27 mouse cellular contexts compared by ENCODE assay signal in genomic region chr1:57826245-57826644, GRCm38 (mm10). TPM values are rescaled to one million over a fixed set of nuclear protein-coding genes. Genes with fewer than 3 reads are reported as not detected.
DNase-seq lines count a peak whose midpoint lies in the region; ATAC-seq and TF ChIP-seq lines count a peak whose summit lies in the region.
"Had no signal": no experiment of that assay in that cellular context is flagged by ENCODE, and none has a peak within 500 bp of the region (broad histone marks: within the 10 kb centered on the region; RNA-seq: fewer than 3 reads in every experiment).

No protein-coding gene starts in this region.

- peak; percentile 52; the same call in 1 of the 2 replicates for ATAC-seq in forebrain, embryonic 14.5 days
- no peak; the same call in 1 of the 2 replicates for ATAC-seq in forebrain, postnatal 0 days
- 0 out of 2 replicates have a peak, but pooled peaks have one; percentile 32 for ATAC-seq in hindbrain, embryonic 16.5 days
- ATAC-seq in hindbrain, embryonic 12.5 days (ENCODE audit: low FRiP score) = no peak
- ATAC-seq in midbrain, embryonic 16.5 days = 0 out of 2 replicates have a peak, but pooled peaks have one; percentile 32
- ATAC-seq: intestine, embryonic 16.5 days had no signal

- no peak for TF ChIP-seq CTCF in forebrain, postnatal 0 days (IDR thresholded peaks at IDR 0.05; ENCODE audit: low read depth)

- no peaks in the 10 kb centered on the region for H3K9me3 ChIP-seq in forebrain, embryonic 14.5 days (replicated peaks; ENCODE audit: control insufficient read depth, low read length)
- H3K9me3 ChIP-seq in forebrain, postnatal 0 days (ENCODE audit: low read length) = no peaks in the 10 kb centered on the region
- no peaks in the 10 kb centered on the region for H3K9me3 ChIP-seq in hindbrain, embryonic 16.5 days (ENCODE audit: control insufficient read depth, low read length)
- H3K9me3 ChIP-seq in hindbrain, embryonic 12.5 days (replicated peaks) = no peaks in the 10 kb centered on the region
- H3K9me3 ChIP-seq in midbrain, embryonic 16.5 days (replicated peaks; ENCODE audit: control insufficient read depth, low read length, poor library complexity, severe bottlenecking) = no peaks in the 10 kb centered on the region
- H3K9me3 ChIP-seq in midbrain, embryonic 10.5 days (replicated peaks) = no peaks in the 10 kb centered on the region
- H3K9me3 ChIP-seq: limb, embryonic 10.5 days; limb, embryonic 15.5 days; stomach, embryonic 15.5 days had no signal

- H3K9ac ChIP-seq in forebrain, embryonic 14.5 days (ENCODE audit: low read length) = no peak overlapping the region
- H3K9ac ChIP-seq in forebrain, postnatal 0 days = no peak overlapping the region
- H3K9ac ChIP-seq in hindbrain, embryonic 16.5 days (ENCODE audit: low read depth, low read length) = no peak overlapping the region
- no peak overlapping the region for H3K9ac ChIP-seq in hindbrain, embryonic 12.5 days
- no peak overlapping the region for H3K9ac ChIP-seq in midbrain, embryonic 16.5 days (ENCODE audit: low read depth, low read length)
- H3K9ac ChIP-seq: heart, embryonic 13.5 days; limb, embryonic 15.5 days; liver, embryonic 14.5 days; lung, embryonic 14.5 days; stomach, embryonic 15.5 days had no signal

- no peak overlapping the region for H3K4me2 ChIP-seq in forebrain, embryonic 14.5 days (ENCODE audit: low read length)
- H3K4me2 ChIP-seq in forebrain, postnatal 0 days (ENCODE audit: low read depth) = no peak overlapping the region
- no peak overlapping the region for H3K4me2 ChIP-seq in hindbrain, embryonic 16.5 days (ENCODE audit: low read length)
- H3K4me2 ChIP-seq in hindbrain, embryonic 12.5 days (replicated peaks) = no peak overlapping the region
- H3K4me2 ChIP-seq in midbrain, embryonic 16.5 days (ENCODE audit: low read length) = no peak overlapping the region
- H3K4me2 ChIP-seq: heart, embryonic 13.5 days; limb, embryonic 15.5 days; lung, embryonic 14.5 days; stomach, embryonic 15.5 days had no signal

- H3K27me3 ChIP-seq in forebrain, embryonic 14.5 days (replicated peaks; ENCODE audit: control insufficient read depth, insufficient read depth, low read length) = no peaks in the 10 kb centered on the region
- no peaks in the 10 kb centered on the region for H3K27me3 ChIP-seq in forebrain, postnatal 0 days (ENCODE audit: insufficient read depth, low read length)
- no peaks in the 10 kb centered on the region for H3K27me3 ChIP-seq in hindbrain, embryonic 16.5 days (replicated peaks; ENCODE audit: control insufficient read depth, insufficient read depth, low read length)
- no peaks in the 10 kb centered on the region for H3K27me3 ChIP-seq in hindbrain, embryonic 12.5 days
- H3K27me3 ChIP-seq in midbrain, embryonic 16.5 days (ENCODE audit: control insufficient read depth, insufficient read depth, low read depth, low read length) = no peaks in the 10 kb centered on the region
- no peaks in the 10 kb centered on the region for H3K27me3 ChIP-seq in midbrain, embryonic 10.5 days (ENCODE audit: low read depth, poor library complexity, severe bottlenecking)
- H3K27me3 ChIP-seq: heart, embryonic 13.5 days; limb, embryonic 15.5 days; stomach, embryonic 15.5 days had no signal

- DNase-seq in forebrain, embryonic 14.5 days (ENCODE audit: low spot score) = peak; percentile 19
- no peak for DNase-seq in forebrain, postnatal 0 days
- no peak for DNase-seq in midbrain, embryonic 10.5 days (ENCODE audit: low spot score)
- DNase-seq: adrenal gland, postnatal 25 days; B cell, adult 2 months; cerebellum, adult 2 months; cerebellum, postnatal 36 days; embryo, embryonic 11 days; kidney, adult 8-10 months; kidney, postnatal 4 days; lung, embryonic 14.5 days; midbrain, embryonic 14.5 days; right cerebral cortex, postnatal 25 days had no signal

- no peaks in the 10 kb centered on the region for H3K4me1 ChIP-seq in forebrain, embryonic 14.5 days (ENCODE audit: control insufficient read depth, insufficient read depth, low read length)
- no peaks in the 10 kb centered on the region for H3K4me1 ChIP-seq in forebrain, postnatal 0 days (ENCODE audit: insufficient read depth)
- H3K4me1 ChIP-seq in hindbrain, embryonic 16.5 days (ENCODE audit: control insufficient read depth, insufficient read depth, low read depth, low read length) = no peaks in the 10 kb centered on the region; the same call in 1 of the 2 replicates
- peaks cover 10% of the 10 kb centered on the region for H3K4me1 ChIP-seq in hindbrain, embryonic 12.5 days
- H3K4me1 ChIP-seq in midbrain, embryonic 16.5 days (ENCODE audit: control insufficient read depth, insufficient read depth, low read length) = no peaks in the 10 kb centered on the region
- peaks cover 11% of the 10 kb centered on the region for H3K4me1 ChIP-seq in midbrain, embryonic 10.5 days
- H3K4me1 ChIP-seq: stomach, embryonic 15.5 days had no signal

- WGBS in forebrain, embryonic 14.5 days = 81% methylated on average over 9 of the region's 9 CpGs
- WGBS in forebrain, postnatal 0 days = 77% methylated on average over 9 of the region's 9 CpGs
- 84% methylated on average over 9 of the region's 9 CpGs for WGBS in hindbrain, embryonic 16.5 days
- 87% methylated on average over 9 of the region's 9 CpGs for WGBS in hindbrain, embryonic 12.5 days
- WGBS in midbrain, embryonic 16.5 days = 79% methylated on average over 9 of the region's 9 CpGs
- WGBS in midbrain, embryonic 10.5 days = 82% methylated on average over 9 of the region's 9 CpGs

- no peak overlapping the region for H3K27ac ChIP-seq in forebrain, embryonic 14.5 days (ENCODE audit: low read depth, low read length)
- no peak overlapping the region for H3K27ac ChIP-seq in forebrain, postnatal 0 days (ENCODE audit: low read depth, low read length)
- no peak overlapping the region for H3K27ac ChIP-seq in hindbrain, embryonic 16.5 days (ENCODE audit: low read depth, low read length)
- H3K27ac ChIP-seq in hindbrain, embryonic 12.5 days = no peak overlapping the region
- H3K27ac ChIP-seq in midbrain, embryonic 16.5 days (ENCODE audit: low read length) = no peak overlapping the region
- no peak overlapping the region for H3K27ac ChIP-seq in midbrain, embryonic 10.5 days (replicated peaks)
- H3K27ac ChIP-seq: heart, adult 2 months; heart, embryonic 13.5 days; kidney, postnatal 0 days; limb, embryonic 10.5 days; limb, embryonic 15.5 days; liver, embryonic 14.5 days; stomach, embryonic 15.5 days had no signal

- H3K4me3 ChIP-seq in forebrain, embryonic 14.5 days (ENCODE audit: low read depth, low read length) = no peak overlapping the region
- no peak overlapping the region for H3K4me3 ChIP-seq in forebrain, postnatal 0 days (ENCODE audit: low read depth, low read length)
- no peak overlapping the region for H3K4me3 ChIP-seq in hindbrain, embryonic 16.5 days (ENCODE audit: low read length)
- no peak overlapping the region for H3K4me3 ChIP-seq in hindbrain, embryonic 12.5 days
- no peak overlapping the region for H3K4me3 ChIP-seq in midbrain, embryonic 16.5 days (ENCODE audit: low read depth, low read length)
- H3K4me3 ChIP-seq in midbrain, embryonic 10.5 days = no peak overlapping the region
- H3K4me3 ChIP-seq: erythroblast, embryonic 14.5 days; heart, adult 2 months; heart, embryonic 13.5 days; limb, embryonic 10.5 days; limb, embryonic 15.5 days; stomach, embryonic 15.5 days had no signal

- no peaks in the 10 kb centered on the region for H3K36me3 ChIP-seq in forebrain, embryonic 14.5 days (ENCODE audit: control insufficient read depth, insufficient read depth, low read length)
- H3K36me3 ChIP-seq in forebrain, postnatal 0 days (ENCODE audit: insufficient read depth) = no peaks in the 10 kb centered on the region
- H3K36me3 ChIP-seq in hindbrain, embryonic 16.5 days (ENCODE audit: control insufficient read depth, insufficient read depth, low read length) = no peaks in the 10 kb centered on the region
- no peaks in the 10 kb centered on the region for H3K36me3 ChIP-seq in hindbrain, embryonic 12.5 days
- H3K36me3 ChIP-seq in midbrain, embryonic 16.5 days (ENCODE audit: control insufficient read depth, insufficient read depth, low read length) = no peaks in the 10 kb centered on the region
- no peaks in the 10 kb centered on the region for H3K36me3 ChIP-seq in midbrain, embryonic 10.5 days
- H3K36me3 ChIP-seq: limb, embryonic 10.5 days; stomach, embryonic 15.5 days had no signal

RNA-seq across cellular contexts. Expression of gene Spats2l, which starts 52.3 kb away (rescaled TPM):
- 45.4 and 54.5 TPM in 2 replicates for polyA plus RNA-seq in forebrain, embryonic 14.5 days (2014; fragmentation: Nextera tagmentation; extraction: Ambion mirVana)
- 26.7 and 35.8 TPM in 2 replicates for total RNA-seq in forebrain, postnatal 0 days (2014; rRNA removed)
- polyA plus RNA-seq in forebrain, postnatal 0 days (2015; fragmentation: Nextera tagmentation; extraction: Ambion mirVana) = 40.0 and 52.3 TPM in 2 replicates
- polyA plus RNA-seq in hindbrain, embryonic 16.5 days (2015; fragmentation: Nextera tagmentation; extraction: Ambion mirVana) = 79.2 and 89.1 TPM in 2 replicates
- 82.6 and 87.8 TPM in 2 replicates for polyA plus RNA-seq in hindbrain, embryonic 12.5 days (2016; fragmentation: Nextera tagmentation; extraction: Ambion mirVana)
- 83.6 and 88.7 TPM in 2 replicates for polyA plus RNA-seq in midbrain, embryonic 16.5 days (2015; fragmentation: Nextera tagmentation; extraction: Ambion mirVana)
- 22.4 and 28.4 TPM in 2 replicates for polyA plus RNA-seq in midbrain, embryonic 10.5 days (2016; fragmentation: Nextera tagmentation; extraction: Ambion mirVana)
- total RNA-seq: hematopoietic stem cell, adult 5-6 weeks; megakaryocyte progenitor cell, adult 5-6 weeks had no signal
- polyA plus RNA-seq: erythroblast, embryonic 14.5 days had no signal

Comparison
In these comparisons a context has a peak if more than half of its experiments do, and no peak if none do; other contexts are left out.
1. ATAC-seq: peak in forebrain, embryonic 14.5 days (single experiment), hindbrain, embryonic 16.5 days (single experiment) and midbrain, embryonic 16.5 days (single experiment); none in forebrain, postnatal 0 days (single experiment) and hindbrain, embryonic 12.5 days (single experiment).